ENCODE assay signal across 8 mouse cellular contexts in the genomic region with DNA sequence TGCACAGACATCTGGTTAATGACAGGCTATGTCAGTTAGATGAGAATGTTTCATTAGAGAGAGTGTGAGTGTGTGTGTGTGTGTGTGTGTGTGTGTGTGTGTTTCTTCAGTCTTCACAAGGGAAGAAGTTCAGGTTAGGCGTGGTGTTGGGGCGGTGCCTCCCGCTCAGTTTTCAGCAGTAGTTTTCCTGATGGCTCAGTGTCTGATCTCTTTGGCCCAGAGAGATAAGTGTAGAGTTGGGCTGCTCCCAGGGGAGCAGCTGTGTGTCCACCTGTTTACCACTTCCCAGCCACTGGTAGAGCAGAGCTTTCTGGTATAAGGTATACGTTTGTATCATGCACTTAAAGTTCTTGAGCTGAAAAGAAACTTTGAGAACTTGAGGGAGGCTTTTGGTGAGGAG. TPM values are rescaled to one million over a fixed set of nuclear protein-coding genes. Genes with fewer than 3 reads are reported as not detected.
A peak's percentile ranks its signal among the peaks of the same experiment; 100 is the strongest.
DNase-seq lines count a peak whose midpoint lies in the region; ATAC-seq and TF ChIP-seq lines count a peak whose summit lies in the region.
"Had no signal": no experiment of that assay in that cellular context is flagged by ENCODE, and none has a peak within 500 bp of the region (broad histone marks: within the 10 kb centered on the region; RNA-seq: fewer than 3 reads in every experiment).

No protein-coding gene starts in this region.

- TF ChIP-seq POLR2A in limb, embryonic 14.5 days (IDR thresholded peaks at IDR 0.05; ENCODE audit: borderline replicate concordance, extremely low read depth, insufficient read depth, insufficient read length) = no peak

- WGBS in limb, embryonic 14.5 days = 79% methylated on average over 4 of the region's 4 CpGs
- WGBS in stomach, embryonic 15.5 days = 71% methylated on average over 4 of the region's 4 CpGs

- peak overlapping the region; percentile 96 for H3K9ac ChIP-seq in limb, embryonic 14.5 days (ENCODE audit: low read depth, low read length, severe bottlenecking)
- H3K9ac ChIP-seq in stomach, embryonic 15.5 days = 0 out of 2 replicates have a peak overlapping the region, but pooled peaks have one; percentile 99

- no peak for DNase-seq in limb, embryonic 14.5 days (ENCODE audit: low spot score)
- no peak for DNase-seq in embryo, embryonic 10.5 days (ENCODE audit: low spot score)

- H3K4me3 ChIP-seq in megakaryocyte, embryonic 14.5 days (replicated peaks) = peak overlapping the region; percentile 99
- H3K4me3 ChIP-seq in erythroblast, embryonic 14.5 days (replicated peaks) = peak overlapping the region; percentile 85
- H3K4me3 ChIP-seq in limb, embryonic 14.5 days (replicated peaks; ENCODE audit: low read length) = peak overlapping the region; percentile 99
- peak overlapping the region; percentile 83; the same call in 1 of the 2 replicates for H3K4me3 ChIP-seq in stomach, embryonic 15.5 days (replicated peaks)

- no peak for ATAC-seq in megakaryocyte, adult 5-6 weeks (ENCODE audit: poor library complexity, severe bottlenecking)
- ATAC-seq in limb, embryonic 14.5 days (ENCODE audit: low FRiP score, low read depth) = no peak
- no peak for ATAC-seq in stomach, embryonic 15.5 days (ENCODE audit: insufficient read depth, low FRiP score, low read depth)
- no peak for ATAC-seq in granulocyte monocyte progenitor cell, adult 5-6 weeks (replicated peaks; ENCODE audit: poor library complexity, severe bottlenecking)

- H3K27ac ChIP-seq in limb, embryonic 14.5 days (replicated peaks; ENCODE audit: low read depth, low read length) = no peak overlapping the region
- H3K27ac ChIP-seq in stomach, embryonic 15.5 days = no peak overlapping the region

- peaks cover 13% of the 10 kb centered on the region for H3K27me3 ChIP-seq in megakaryocyte, embryonic 14.5 days (replicated peaks)
- H3K27me3 ChIP-seq in erythroblast, embryonic 14.5 days (ENCODE audit: control insufficient read depth) = peaks cover 8% of the 10 kb centered on the region
- no peaks in the 10 kb centered on the region for H3K27me3 ChIP-seq in limb, embryonic 14.5 days (ENCODE audit: control insufficient read depth, insufficient read depth, low read length)
- H3K27me3 ChIP-seq in stomach, embryonic 15.5 days (replicated peaks) = no peaks in the 10 kb centered on the region

- peaks cover 84% of the 10 kb centered on the region for H3K4me1 ChIP-seq in megakaryocyte, embryonic 14.5 days
- H3K4me1 ChIP-seq in erythroblast, embryonic 14.5 days (ENCODE audit: control insufficient read depth) = peaks cover 69% of the 10 kb centered on the region
- H3K4me1 ChIP-seq in limb, embryonic 14.5 days (ENCODE audit: control insufficient read depth, insufficient read depth, low read length) = peaks cover 14% of the 10 kb centered on the region
- peaks cover 10% of the 10 kb centered on the region for H3K4me1 ChIP-seq in stomach, embryonic 15.5 days

- H3K4me2 ChIP-seq in limb, embryonic 14.5 days (replicated peaks; ENCODE audit: low read depth, low read length, severe bottlenecking) = peak overlapping the region; percentile 71
- H3K4me2 ChIP-seq in stomach, embryonic 15.5 days = peak overlapping the region; percentile 72

- peaks cover 45% of the 10 kb centered on the region for H3K36me3 ChIP-seq in megakaryocyte, embryonic 14.5 days (replicated peaks; ENCODE audit: low read length)
- H3K36me3 ChIP-seq in erythroblast, embryonic 14.5 days (ENCODE audit: control insufficient read depth) = peaks cover 61% of the 10 kb centered on the region
- H3K36me3 ChIP-seq in limb, embryonic 14.5 days (ENCODE audit: control insufficient read depth, insufficient read depth, low read length) = peaks cover 22% of the 10 kb centered on the region
- no peaks in the 10 kb centered on the region for H3K36me3 ChIP-seq in stomach, embryonic 15.5 days

- no peaks in the 10 kb centered on the region for H3K9me3 ChIP-seq in megakaryocyte, embryonic 14.5 days
- H3K9me3 ChIP-seq in erythroblast, embryonic 14.5 days (ENCODE audit: control insufficient read depth, low read length) = no peaks in the 10 kb centered on the region
- H3K9me3 ChIP-seq in limb, embryonic 14.5 days (ENCODE audit: control insufficient read depth, low read length) = no peaks in the 10 kb centered on the region
- H3K9me3 ChIP-seq in stomach, embryonic 15.5 days = no peaks in the 10 kb centered on the region

RNA-seq across cellular contexts. Expression of gene Napa, which starts 1.6 kb away (rescaled TPM):
- 161 and 318 TPM in 2 replicates for polyA plus RNA-seq in megakaryocyte, embryonic 14.5 days (2012; ENCODE audit: insufficient read depth, low replicate concordance)
- total RNA-seq in megakaryocyte, adult 5-6 weeks (2015) = 62.0 and 65.7 TPM in 2 replicates
- total RNA-seq in megakaryocyte, adult 5-6 weeks (2017) = 39.8 and 39.9 TPM in 2 replicates
- polyA plus RNA-seq in erythroblast, embryonic 14.5 days (2012) = 42.0 and 85.6 TPM in 2 replicates
- polyA plus RNA-seq in limb, embryonic 14.5 days (2012; rRNA removed) = 212 and 247 TPM in 2 replicates
- 206 and 217 TPM in 2 replicates for polyA plus RNA-seq in limb, embryonic 14.5 days (2014; fragmentation: Nextera tagmentation; extraction: Ambion mirVana)
- polyA plus RNA-seq in stomach, embryonic 15.5 days (2015; fragmentation: Nextera tagmentation; extraction: Ambion mirVana) = 175 and 176 TPM in 2 replicates
- total RNA-seq in granulocyte monocyte progenitor cell, adult 5-6 weeks (2014; fragmentation: Nextera tagmentation) = 81.0 and 105 TPM in 2 replicates
- total RNA-seq in granulocyte monocyte progenitor cell, adult 5-6 weeks (2017) = 38.5 and 39.5 TPM in 2 replicates

RNA-seq across cellular contexts. Expression of gene Kptn, which starts 19.8 kb away (rescaled TPM):
- polyA plus RNA-seq in megakaryocyte, embryonic 14.5 days (2012; ENCODE audit: insufficient read depth, low replicate concordance) = 5.7 and 14.1 TPM in 2 replicates
- 8.9 and 9.9 TPM in 2 replicates for total RNA-seq in megakaryocyte, adult 5-6 weeks (2015)
- total RNA-seq in megakaryocyte, adult 5-6 weeks (2017) = 9.7 and 18.9 TPM in 2 replicates
- polyA plus RNA-seq in erythroblast, embryonic 14.5 days (2012) = 1.3 and 2.1 TPM in 2 replicates
- polyA plus RNA-seq in limb, embryonic 14.5 days (2012; rRNA removed) = 38.0 and 43.1 TPM in 2 replicates
- polyA plus RNA-seq in limb, embryonic 14.5 days (2014; fragmentation: Nextera tagmentation; extraction: Ambion mirVana) = 28.6 and 33.5 TPM in 2 replicates
- 29.5 and 29.9 TPM in 2 replicates for polyA plus RNA-seq in stomach, embryonic 15.5 days (2015; fragmentation: Nextera tagmentation; extraction: Ambion mirVana)
- 19.2 and 20.9 TPM in 2 replicates for total RNA-seq in granulocyte monocyte progenitor cell, adult 5-6 weeks (2014; fragmentation: Nextera tagmentation)
- 9.7 and 11.2 TPM in 2 replicates for total RNA-seq in granulocyte monocyte progenitor cell, adult 5-6 weeks (2017)

RNA-seq across cellular contexts. Expression of gene Slc8a2, which starts 29.7 kb away (rescaled TPM):
- not detected in 2 replicates for polyA plus RNA-seq in megakaryocyte, embryonic 14.5 days (2012; ENCODE audit: insufficient read depth, low replicate concordance)
- not detected in 2 replicates for total RNA-seq in megakaryocyte, adult 5-6 weeks (2015)
- total RNA-seq in megakaryocyte, adult 5-6 weeks (2017) = not detected in 2 replicates
- polyA plus RNA-seq in erythroblast, embryonic 14.5 days (2012) = not detected in 2 replicates
- 7.3 and 9.8 TPM in 2 replicates for polyA plus RNA-seq in limb, embryonic 14.5 days (2012; rRNA removed)
- 0.23 and 0.28 TPM in 2 replicates for polyA plus RNA-seq in limb, embryonic 14.5 days (2014; fragmentation: Nextera tagmentation; extraction: Ambion mirVana)
- polyA plus RNA-seq in stomach, embryonic 15.5 days (2015; fragmentation: Nextera tagmentation; extraction: Ambion mirVana) = 0.30 and 0.35 TPM in 2 replicates
- not detected in 2 replicates for total RNA-seq in granulocyte monocyte progenitor cell, adult 5-6 weeks (2014; fragmentation: Nextera tagmentation)
- total RNA-seq in granulocyte monocyte progenitor cell, adult 5-6 weeks (2017) = not detected in 2 replicates
- total RNA-seq: hematopoietic stem cell, adult 5-6 weeks had no signal

RNA-seq across cellular contexts. Expression of gene Zfp541, which starts 38.3 kb away (rescaled TPM):
- 0.15 TPM in 1 of 2 replicates, not detected in the other for polyA plus RNA-seq in megakaryocyte, embryonic 14.5 days (2012; ENCODE audit: insufficient read depth, low replicate concordance)
- 0.16 and 0.27 TPM in 2 replicates for total RNA-seq in megakaryocyte, adult 5-6 weeks (2015)
- total RNA-seq in megakaryocyte, adult 5-6 weeks (2017) = 0.53 TPM in 1 of 2 replicates, not detected in the other
- polyA plus RNA-seq in erythroblast, embryonic 14.5 days (2012) = 0.01 TPM in 1 of 2 replicates, not detected in the other
- polyA plus RNA-seq in limb, embryonic 14.5 days (2012; rRNA removed) = 0.26 and 0.35 TPM in 2 replicates
- polyA plus RNA-seq in limb, embryonic 14.5 days (2014; fragmentation: Nextera tagmentation; extraction: Ambion mirVana) = 0.17 TPM in 1 of 2 replicates, not detected in the other
- polyA plus RNA-seq in stomach, embryonic 15.5 days (2015; fragmentation: Nextera tagmentation; extraction: Ambion mirVana) = 0.04 and 0.10 TPM in 2 replicates
- total RNA-seq in granulocyte monocyte progenitor cell, adult 5-6 weeks (2014; fragmentation: Nextera tagmentation) = not detected in 2 replicates
- 0.31 TPM in 1 of 2 replicates, not detected in the other for total RNA-seq in granulocyte monocyte progenitor cell, adult 5-6 weeks (2017)
- total RNA-seq: hematopoietic stem cell, adult 5-6 weeks had no signal

RNA-seq across cellular contexts. Expression of gene Bicra, which starts 52.2 kb away (rescaled TPM):
- polyA plus RNA-seq in megakaryocyte, embryonic 14.5 days (2012; ENCODE audit: insufficient read depth, low replicate concordance) = 30.6 and 132 TPM in 2 replicates
- 19.5 and 28.6 TPM in 2 replicates for total RNA-seq in megakaryocyte, adult 5-6 weeks (2015)
- 1.9 and 2.8 TPM in 2 replicates for total RNA-seq in megakaryocyte, adult 5-6 weeks (2017)
- 2.1 TPM in 2 replicates for polyA plus RNA-seq in erythroblast, embryonic 14.5 days (2012)
- polyA plus RNA-seq in limb, embryonic 14.5 days (2012; rRNA removed) = 20.1 and 26.6 TPM in 2 replicates
- 8.6 and 10.1 TPM in 2 replicates for polyA plus RNA-seq in limb, embryonic 14.5 days (2014; fragmentation: Nextera tagmentation; extraction: Ambion mirVana)
- polyA plus RNA-seq in stomach, embryonic 15.5 days (2015; fragmentation: Nextera tagmentation; extraction: Ambion mirVana) = 5.8 and 7.2 TPM in 2 replicates
- 12.2 and 21.8 TPM in 2 replicates for total RNA-seq in granulocyte monocyte progenitor cell, adult 5-6 weeks (2014; fragmentation: Nextera tagmentation)
- 0.34 and 0.93 TPM in 2 replicates for total RNA-seq in granulocyte monocyte progenitor cell, adult 5-6 weeks (2017)
